Mouse (Mus musculus) liver (tissue): ENCODE measurements around the gene Nkap.
A peak's percentile ranks its signal among the peaks of the same experiment; 100 is the strongest.
"Not testable (repeated sequence)": the region's sequence is repeated elsewhere in the genome, so short reads cannot be mapped to it uniquely, and the experiment has no call there.

Experiments
- DNase-seq: peaks from one replicate; pipeline ENCODE4 v3.0.0-alpha.2; 2020; ENCODE audit warnings: mixed read lengths

The Nkap gene

GRCm38 (mm10) chrX:37161169-37161568 is 34.6 kb downstream of the Nkap start:
- DNase-seq: no peak

DNA sequence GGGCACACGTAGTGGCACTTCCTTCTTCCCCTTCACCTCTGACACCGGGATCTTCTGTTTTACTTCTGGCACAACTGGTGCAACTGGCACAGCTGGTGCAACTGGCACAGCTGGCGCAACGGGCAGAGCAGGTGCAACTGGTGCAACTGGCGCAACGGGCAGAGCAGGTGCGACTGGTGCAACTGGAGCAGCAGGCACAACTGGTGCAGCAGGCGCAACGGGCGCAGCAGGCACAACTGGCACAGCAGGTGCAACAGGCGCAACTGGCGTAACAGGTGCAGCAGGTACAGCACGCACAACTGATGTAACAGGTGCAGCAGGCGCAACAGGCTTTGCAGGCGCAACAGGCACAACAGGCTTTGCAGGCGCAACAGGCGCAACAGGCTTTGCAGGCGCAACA is 36.5 kb downstream of the Nkap start:
- DNase-seq: no peak

- DNase-seq: peak; percentile 37
Observed at GRCm38 (mm10) chrX:37167085-37167484, 40.5 kb downstream of the Nkap start.

DNA sequence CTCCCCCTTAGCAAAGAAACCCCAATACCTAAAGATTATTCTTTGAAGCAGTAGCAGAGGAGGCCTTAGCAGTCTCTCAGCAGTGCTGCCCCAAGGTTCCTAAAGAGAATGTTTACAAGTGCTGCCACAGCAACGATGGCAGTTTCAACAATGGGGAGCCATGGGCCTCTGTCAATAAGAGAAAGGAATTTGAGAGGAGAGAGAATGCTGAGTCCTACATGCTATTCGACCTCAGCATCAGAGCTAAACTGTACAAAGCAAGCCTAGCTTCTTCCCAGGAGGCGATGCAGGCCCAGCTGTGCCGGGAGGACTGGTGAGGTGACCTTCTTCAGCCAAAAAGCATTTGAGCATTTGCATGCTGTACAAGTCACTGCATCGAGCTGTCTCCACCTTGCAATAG is 42.1 kb downstream of the Nkap start, which contains the start of gene Akap14:
Gene Akap14 (minus strand): TSS at position 101 of the 400 bp plus-strand sequence.
- DNase-seq: no peak

DNA sequence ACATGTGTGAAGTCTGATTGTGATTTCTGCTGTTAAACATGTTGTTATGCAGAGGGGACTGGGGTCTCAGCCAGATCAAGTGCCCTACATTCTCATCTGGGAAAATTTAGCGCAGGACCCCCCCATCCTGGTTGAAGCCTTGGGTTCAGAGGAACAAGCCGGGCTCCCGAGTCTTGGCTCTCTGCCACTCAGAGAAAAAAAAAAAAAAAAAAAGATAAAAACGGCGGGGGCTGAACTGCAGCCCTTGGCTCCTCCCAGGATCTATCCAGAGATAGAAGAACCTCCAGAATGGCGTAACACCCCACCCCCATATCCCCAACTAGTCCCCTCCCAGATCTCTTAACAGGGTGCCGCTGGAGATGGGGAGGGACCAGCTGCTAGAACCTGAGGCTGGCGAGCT is 57.8 kb downstream of the Nkap start:
- not testable (repeated sequence) for DNase-seq

DNA sequence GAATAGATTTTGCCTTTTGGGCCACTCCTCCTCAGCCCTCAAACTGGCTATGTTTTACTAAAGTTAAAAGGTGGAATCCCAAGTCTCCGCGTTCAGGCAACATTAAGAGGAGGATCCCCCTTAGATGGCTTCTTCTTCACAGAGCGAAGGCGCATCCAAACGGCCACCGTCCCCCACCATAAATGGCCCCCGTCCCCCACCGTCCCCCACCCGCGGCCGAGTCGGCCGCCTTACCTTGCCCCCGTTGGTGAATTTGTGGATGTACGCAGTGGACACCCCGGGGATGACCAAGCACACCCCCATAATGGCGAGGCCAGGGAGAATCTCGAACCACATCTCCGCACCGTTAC is 64.1 kb downstream of the Nkap start:
- DNase-seq: no peak

DNA sequence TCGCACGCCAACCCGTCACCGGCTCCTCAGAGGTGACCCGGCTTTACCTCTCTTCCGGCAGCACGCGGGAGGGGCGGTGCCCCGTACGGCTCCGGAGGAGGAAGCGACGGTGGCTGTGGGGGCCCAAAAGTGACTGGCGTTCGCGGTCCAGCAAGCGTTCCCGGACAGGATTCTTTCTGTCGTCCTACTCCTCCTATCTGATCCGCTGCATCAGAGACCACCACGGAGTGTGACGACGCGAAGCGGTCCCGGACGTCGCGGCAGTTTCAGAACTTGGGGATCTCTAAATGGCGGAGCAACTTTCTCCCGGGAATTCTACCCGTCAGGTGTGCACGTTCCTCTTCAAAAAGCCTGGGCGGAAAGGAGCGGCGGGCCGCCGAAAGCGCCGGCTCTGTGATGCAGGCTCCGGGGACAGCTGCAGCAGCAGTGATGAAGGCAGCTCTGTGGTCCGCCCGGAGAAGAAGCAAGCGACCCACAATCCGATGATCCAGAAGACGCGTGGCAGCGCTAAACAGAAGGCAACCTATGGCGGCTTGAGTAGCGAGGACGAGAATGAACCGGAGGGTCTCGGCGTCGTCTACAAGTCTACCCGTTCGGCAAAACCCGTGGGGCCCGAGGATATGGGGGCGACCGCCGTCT is 64.6 kb downstream of the Nkap start, which contains the start of the genes Ndufa1 and Rnf113a1:
Gene Ndufa1 (minus strand): TSS at position 59 of the 639 bp plus-strand sequence.
Gene Rnf113a1 (plus strand): TSS at position 141 of the 639 bp plus-strand sequence.
- DNase-seq: peak; percentile 86

DNA sequence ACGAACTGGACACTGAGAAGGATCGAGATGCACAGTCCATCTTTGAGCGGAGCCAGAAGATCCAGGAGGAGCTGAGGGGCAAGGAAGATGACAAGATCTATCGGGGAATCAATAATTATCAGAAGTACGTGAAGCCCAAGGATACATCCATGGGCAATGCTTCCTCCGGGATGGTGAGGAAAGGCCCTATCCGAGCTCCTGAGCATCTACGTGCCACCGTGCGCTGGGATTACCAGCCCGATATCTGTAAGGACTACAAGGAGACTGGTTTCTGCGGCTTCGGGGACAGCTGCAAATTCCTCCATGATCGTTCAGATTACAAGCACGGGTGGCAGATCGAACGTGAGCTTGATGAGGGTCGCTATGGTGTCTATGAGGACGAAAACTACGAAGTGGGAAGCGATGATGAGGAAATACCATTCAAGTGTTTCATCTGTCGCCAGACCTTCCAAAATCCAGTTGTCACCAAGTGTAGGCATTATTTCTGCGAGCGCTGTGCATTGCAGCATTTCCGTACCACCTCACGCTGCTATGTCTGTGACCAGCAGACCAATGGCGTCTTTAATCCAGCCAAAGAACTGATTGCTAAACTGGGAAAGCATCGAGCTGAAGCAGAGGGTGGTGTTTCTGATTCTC is 65.3 kb downstream of the Nkap start:
- peak; percentile 7 for DNase-seq

DNA sequence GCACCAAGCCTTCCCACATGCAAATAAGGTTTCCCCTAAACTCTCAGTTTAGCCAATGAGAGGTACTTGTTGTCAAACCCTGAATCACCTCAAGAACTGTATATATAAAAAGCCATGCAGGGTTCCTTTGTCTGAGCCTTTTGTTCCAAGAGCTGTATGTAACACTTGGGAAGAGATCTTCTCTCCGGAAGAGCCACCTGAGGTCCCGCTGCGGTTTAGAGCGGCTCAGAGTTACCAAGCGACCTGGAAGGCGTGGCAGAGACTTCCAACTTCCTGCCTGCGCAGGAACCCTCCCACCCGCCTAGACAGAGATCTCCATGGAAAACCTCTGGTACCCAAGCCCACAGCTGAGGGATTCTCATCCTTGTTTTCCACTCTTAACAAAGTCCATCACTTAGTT is 72.1 kb downstream of the Nkap start:
- no peak for DNase-seq
